Mouse (Mus musculus): ENCODE measurements around the gene Hipk1.

The Hipk1 gene

DNA sequence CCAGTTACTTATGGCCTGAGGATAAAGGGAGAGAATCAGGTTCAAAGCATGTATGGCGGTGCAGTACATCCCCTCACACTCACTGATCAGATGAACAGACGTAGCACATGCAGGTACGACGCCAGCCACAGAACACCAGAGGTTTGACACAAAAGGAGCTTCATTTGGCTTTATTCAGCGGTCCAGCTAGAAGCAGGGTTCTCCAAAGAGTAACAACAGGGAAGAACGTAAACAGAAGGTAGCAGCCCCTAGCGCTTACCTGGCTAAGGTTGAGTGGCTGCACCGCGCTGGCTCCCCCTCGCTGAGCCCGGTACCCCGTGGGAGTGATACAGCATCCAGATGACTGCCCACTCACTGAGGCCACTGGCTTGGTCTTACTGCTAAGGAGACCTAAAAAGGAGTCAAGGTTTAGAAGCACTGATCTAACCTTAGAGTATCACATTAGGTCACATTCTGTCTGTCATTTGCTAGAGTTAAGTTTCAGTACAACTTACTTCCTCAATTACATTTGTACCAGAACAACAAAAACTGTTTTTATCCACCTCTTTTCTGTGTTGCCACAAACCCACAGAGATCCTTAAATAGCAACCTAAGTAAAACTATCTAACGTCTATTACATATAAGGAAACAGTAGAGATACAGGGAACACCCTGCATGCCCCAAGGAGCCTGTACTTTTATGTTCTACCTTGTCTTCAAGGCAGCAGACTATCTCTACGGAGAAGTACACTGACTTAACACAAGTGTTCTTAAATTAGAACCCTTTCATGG, 46.2 kb downstream of the Hipk1 start:
- no peak for DNase-seq (ENCODE audit: low read depth)

DNA sequence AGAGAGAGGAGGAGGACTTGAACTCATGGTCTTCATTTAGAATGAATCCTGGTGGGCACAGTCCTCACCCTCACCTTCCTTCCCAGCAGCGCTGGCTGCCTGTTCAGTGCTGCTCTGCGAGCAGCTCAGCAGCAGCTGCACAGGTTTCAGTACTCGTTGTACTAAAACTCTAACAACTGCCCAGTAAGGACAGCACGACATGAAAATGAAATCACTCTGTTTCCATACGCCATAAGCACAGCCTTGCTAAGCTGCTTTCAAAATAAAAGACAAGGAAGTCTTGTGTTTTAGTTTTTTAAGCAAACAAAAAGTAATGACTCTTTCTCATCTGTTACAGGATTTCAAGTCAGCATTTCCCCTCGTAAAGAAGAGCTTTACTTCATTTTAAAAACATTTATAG, 48.2 kb downstream of the Hipk1 start:
- DNase-seq (ENCODE audit: low read depth), result no peak

DNA sequence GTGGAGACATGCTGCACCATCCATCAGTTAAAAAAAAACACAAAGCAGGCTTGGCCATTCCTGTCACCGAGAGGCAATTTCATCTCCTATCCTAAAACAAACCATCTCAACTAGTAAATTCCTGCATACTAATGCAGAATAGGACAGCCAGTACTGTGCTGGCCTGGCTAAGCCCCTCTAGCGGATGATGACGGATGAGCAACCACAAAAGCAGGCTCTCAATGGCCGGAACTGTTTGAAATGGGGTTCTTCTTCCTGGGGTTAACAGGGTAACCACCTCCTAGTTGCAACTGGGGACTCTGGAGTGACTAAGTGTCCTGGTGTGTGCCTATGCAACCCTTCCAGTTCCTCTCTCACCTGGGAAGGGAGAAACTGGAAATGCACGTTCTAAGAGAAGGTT, 51.0 kb downstream of the Hipk1 start:
- DNase-seq (ENCODE audit: low read depth), result no peak

DNA sequence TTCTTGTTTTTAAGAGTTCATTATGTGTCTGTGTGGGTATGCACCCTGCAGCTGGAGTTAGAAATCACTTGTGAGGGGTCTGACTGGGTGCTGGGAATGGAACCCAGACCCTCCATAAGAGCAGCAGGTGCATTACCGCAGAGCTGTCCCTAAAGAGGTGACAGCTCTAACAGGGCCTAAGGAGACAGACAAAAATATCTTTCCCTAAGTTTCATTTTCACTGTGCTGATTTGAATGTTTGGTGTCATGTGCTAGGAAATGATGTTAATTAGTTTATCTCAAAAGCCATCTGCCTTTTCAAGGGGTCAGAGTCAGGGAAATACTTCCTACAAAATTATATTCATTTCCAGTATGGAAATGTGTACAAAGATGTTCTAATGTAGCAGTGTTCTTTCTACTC, 52.0 kb downstream of the Hipk1 start, which contains the start of gene Gm10964:
TSS of gene Gm10964 (plus strand) at position 38 of the 400 bp plus-strand sequence.
- DNase-seq (ENCODE audit: low read depth), result no peak

DNA sequence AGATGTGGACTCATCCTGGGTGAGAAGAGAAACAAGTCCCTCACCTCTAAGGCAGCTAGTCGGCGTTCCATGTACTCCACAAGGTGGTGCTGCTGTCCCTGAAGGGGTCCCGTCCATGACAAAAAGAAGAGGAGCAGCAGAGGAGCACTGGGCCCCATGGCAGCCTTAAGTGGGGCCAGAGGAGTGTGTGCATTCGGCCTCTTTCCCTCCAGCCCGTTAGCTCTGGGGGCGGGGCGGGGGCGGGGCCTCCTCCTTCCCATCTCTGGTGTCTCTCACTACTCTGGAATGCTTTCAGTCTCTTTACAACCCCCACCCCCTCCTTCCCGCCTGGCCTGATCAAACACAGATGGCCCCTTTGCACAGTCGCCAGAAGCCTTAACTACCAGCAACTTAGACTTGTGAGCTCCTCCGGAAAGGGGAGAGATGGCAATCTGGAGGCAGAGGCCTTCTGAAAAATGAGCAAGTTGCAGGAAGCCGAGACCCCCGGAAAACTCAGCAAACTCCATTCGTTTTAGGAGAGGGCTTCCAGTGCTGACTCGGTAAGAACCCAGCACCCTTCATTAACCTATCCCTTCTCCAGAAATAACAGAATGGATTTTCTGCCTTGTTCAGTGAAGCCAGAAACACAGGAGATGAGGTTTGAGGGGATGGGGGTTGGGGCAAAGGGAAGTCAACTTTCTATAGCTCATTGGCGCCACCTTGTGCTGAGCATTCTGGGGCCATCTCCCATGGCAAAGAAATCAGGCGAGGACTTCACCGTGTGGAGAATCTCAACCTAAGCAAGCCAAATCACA, 53.4 kb downstream of the Hipk1 start, which contains the start of gene Olfml3:
TSS of gene Olfml3 (minus strand) at position 224 of the 794 bp plus-strand sequence.
- peak; percentile 71 for DNase-seq (ENCODE audit: low read depth)

DNA sequence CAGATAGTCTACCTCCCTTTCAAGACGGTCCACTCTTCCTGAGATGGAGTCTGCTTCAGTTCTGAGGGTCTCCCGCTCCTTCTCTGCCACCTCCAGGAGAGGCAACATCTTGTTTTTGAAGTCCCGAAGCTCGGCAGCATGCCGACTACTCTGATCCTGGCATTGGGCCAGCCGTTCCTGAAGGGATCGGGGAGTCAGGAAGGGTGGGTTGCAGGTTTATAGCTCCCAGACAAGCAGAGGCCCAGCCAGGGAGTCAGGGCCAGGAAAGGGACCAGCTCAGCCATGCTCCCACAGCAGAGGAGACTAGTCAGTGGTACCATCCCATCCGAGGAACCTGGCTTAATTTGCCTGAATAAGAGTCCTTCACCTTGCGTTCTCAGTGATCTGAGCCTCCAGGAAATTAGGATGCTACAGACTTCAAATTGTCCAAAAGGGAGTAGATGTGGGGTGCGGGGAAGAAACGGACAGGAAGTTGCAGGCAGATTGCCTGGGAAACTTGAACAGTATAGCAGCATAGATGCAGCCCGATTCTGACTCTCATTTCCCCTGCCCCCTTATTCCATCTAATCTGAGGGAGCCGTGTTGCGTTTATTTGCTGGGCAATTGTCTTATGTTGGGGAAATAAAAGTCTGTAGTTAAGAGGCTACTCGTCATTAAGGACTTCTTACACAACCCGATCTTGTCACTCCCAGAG, 54.2 kb downstream of the Hipk1 start:
- no peak for DNase-seq (ENCODE audit: low read depth)

DNA sequence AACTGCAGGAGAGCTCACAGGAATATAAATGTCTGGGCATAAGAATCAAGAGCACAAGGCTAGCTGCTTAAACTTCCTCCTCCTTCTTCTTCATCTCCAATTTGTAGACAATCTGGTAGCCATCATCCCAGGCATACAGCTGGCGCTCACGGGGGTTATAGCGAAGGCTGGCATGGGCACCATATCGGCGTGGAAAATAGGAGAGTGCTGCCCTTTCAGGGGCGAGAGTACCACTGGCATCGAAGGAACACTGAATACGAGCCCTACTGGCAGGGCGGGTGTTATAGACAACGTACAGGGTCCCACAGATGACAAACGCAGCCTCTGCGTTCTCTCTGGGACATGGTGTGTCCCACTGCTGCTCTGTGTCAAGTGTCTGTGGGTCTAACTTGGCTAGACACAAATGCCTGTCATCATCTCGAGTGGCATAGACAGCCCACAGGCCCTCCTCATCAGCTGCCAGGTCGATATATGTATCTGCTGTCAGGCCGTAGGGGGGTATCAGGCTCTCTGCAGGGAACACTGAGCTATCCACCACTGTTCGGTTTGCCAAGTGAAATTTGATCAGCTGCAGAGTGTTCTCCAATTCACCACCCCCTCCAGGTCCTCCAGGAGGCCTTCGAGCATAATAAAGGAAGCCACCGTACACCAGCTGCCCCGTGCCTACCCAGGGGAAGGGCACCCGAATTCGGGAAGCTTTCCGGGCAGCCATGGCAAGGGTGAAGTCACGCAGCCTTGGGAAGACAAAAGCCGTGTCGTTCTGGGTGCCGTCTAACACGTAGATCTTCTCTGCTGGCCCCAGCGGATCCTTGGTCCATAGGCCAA, 55.4 kb downstream of the Hipk1 start:
- no peak for DNase-seq (ENCODE audit: low read depth)

DNA sequence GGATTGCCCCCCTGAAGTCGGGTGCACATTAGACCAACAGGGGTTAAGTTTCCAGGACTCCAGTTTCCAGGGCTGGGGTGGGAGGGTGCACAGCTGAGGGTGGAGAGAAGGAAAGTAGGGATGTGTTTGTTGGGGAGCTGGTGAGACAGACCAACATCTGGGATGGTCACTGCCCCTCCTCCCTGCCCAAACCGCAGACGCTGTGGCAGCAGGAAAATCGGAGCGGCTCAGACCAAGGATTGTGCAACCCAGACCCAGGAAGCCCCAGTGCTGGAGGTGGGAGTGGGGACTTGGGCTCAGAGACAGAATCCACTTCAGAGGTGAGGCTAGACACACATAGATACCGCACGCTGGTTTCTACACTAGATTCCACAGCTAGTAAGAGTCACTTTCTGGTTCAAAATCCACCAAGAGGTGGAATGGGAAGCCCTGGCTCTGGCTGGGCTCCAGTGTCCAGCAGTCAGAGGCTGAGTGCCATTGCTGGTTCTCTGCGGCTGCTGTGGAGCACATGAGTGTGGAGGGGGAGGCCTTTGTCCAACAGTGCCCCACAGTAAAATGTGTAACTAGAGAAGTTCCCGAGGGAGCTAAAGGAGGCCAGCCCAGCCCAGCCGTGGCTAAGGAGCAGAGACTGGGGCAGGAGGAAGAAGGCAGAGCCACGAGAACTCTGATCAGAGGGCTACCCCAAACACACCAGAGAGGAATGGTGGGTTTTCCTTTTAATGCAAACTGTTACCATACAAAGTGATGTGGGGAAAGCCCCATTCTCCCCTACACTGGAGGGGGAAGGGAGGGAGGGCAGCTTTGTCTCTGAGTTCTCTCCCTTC, 56.5 kb downstream of the Hipk1 start:
- no peak for DNase-seq (ENCODE audit: low read depth)

DNA sequence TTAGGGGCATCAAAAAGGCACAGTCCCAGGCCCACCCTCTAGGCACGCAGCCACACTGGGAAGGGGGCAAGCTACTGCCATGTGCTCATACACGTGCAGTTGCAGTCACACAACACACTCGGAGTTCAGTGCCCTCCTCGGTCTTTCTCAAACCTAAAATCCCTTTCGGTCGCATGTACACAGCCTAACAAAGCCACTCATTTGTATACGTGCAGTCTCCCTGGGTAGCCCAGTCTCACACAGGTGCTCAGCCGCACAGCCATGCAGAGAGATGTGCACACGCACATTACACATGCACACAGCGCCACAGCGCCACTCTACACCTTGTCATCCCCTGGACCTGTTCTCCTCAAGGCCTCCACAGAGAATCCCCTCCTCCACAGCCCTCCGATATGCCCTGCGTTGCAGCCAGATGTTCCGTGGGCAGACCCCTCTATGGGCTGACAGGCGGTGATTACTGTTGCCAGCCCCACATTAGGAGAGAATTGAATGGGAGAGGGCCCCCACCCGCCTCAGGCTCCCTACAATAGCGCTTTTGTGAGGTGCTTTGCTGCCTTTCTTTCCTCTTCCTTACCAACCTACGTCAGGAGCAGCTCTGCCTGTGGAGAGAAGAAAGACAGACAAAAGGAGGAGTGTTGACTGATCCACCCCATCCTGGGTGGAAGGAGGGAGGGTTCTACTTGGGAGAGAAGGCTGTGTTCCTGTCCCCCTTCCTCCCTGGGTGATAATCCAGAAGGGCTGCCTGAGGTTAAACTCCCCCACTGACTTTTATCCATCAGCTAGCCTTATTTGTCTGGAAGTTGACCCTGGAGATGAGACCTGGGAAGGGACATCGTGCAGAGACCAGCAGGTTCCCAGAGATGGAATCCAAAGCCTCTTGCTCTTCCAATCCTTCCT, 57.3 kb downstream of the Hipk1 start:
- no peak for DNase-seq (ENCODE audit: low read depth)

DNA sequence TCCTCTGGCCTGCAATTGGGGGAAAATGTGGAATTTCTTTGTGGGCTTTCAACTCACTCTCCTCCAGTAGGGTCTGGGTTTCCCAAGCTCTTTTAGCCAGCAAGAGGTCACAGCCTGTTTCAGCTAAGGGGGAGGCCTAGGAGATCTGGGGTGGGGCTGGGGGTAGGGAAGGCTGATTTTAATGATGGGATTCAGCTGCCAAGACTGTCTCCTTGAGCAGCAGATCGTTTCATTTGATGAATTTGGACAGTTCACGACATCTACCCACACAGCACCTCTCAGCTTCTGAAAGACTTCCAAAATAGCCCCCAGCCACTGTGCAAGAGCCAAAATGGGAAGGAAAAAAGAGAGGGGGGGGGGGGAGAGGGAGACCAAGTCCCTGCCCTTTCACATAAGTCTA, 58.2 kb downstream of the Hipk1 start:
- DNase-seq (ENCODE audit: low read depth), result no peak

DNA sequence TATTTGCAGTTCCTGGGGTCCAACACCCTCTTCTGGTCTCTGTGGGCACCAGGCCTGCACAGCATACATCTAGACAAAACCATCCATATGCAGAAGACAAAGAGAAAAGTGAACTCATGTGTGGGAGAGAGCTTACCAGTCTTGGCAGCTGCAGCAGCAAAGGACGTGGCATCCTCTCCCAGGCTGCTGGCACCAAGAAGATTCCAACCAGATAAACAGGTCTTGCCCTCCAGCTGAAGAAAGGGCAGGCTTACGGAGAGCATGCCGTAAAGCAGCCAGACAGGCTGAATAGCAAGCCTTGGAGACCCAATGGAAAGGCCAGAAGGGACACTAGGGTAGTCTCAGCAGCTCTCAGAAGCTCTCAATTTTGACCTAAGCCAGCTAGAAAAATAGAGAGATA, 59.2 kb downstream of the Hipk1 start:
- no peak for DNase-seq (ENCODE audit: low read depth)

DNA sequence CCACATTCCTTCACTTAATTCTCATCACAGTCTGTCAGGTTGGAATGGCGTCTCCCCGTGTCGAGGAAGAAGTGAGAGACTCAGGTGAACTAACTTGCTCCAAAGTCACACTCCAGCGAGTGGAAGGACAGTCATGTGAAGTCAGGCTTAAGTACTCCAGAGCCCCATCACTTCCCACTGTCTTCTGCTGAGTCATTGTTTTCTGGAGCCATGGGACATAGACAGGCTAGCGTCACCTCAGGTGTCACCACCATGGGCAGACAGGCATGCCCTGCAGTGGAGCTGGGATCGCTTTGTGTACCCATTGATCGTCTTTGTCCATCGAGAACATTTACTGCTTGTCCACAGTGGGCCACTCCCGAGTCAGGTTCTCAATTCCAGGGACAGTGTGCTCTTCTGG, 61.5 kb downstream of the Hipk1 start:
- no peak for DNase-seq (ENCODE audit: low read depth)

DNA sequence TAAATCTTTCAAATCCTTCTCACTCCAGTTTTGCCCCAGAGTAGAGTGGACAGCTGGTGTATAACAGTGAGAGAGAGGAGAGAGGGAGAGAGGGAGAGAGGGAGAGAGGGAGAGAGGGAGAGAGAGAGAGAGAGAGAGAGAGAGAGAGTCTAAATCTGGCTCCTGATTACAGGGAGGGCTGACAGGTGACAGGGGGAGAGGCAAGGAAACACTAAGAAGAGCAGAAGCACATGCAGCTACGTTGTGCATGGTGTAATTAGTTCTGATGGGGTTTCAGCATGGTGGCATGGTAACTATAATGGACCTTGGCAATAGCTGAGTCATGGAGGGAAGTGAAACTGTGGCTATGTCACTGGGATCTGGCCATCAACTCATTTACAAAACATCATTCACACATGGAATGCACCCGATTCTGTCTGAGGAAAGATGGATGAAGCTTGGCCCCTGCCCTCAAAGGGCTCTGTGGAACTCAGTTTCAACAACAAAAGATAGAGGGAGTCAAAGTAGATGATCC, 63.5 kb downstream of the Hipk1 start:
- DNase-seq (ENCODE audit: low read depth), result no peak

DNA sequence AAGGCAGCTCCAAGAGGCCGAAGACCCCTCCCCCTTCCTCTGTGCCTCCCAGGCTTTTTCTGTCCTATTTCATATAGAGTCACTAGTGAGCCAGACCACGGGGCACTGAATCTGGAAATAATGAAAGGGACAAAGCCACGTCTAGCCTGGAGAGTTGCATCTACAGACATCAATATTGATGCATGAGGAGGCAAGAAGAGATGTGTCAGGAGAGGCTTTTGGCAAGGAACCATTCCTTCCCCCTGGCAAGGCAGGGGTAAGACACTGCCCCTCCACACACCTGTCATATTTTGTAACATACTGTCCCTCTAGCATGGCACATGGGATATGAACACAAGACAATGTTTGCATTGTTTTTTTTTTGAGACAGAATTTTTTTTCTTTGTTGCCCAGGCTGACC, 64.7 kb downstream of the Hipk1 start:
- DNase-seq (ENCODE audit: low read depth), result no peak

DNA sequence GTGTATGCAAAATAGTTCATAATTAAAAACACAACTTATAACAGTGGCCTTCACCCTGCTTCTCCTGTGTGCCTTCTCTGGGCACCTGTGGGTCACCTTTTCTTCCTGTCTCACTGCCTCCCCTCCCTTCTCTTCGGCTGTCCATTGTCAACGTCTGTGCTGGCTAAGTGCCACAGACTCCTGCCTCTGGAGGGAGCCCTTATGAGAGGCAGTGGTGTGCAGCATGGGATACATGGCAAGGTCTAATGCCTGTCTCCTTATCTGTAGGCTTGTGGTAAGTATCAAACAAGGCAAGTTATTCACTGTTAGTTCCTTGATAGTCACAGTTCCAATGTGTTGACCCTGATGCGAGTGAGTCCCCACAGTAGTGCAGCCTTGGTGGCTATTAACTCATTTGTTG, 67.2 kb downstream of the Hipk1 start:
- DNase-seq (ENCODE audit: low read depth), result no peak

DNA sequence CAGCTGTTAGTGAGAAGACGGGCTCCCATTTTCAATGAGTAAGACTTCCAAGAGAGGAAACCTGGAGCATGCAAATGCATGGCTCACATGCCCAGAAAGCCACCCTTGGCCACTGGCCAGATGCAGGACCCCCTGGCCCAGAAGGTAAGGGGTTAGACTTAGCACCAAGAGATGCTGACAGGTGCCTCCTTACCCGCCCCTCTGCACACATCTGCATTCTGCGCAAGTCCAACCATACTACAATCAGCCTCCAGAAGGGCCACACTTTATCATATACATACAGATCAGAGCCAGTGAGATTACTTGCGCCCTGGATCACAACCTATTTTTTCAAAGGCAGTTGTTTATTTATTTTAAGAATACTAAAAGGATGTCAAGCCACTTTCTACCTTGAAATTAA, 72.6 kb downstream of the Hipk1 start:
- no peak for DNase-seq (ENCODE audit: low read depth)

DNA sequence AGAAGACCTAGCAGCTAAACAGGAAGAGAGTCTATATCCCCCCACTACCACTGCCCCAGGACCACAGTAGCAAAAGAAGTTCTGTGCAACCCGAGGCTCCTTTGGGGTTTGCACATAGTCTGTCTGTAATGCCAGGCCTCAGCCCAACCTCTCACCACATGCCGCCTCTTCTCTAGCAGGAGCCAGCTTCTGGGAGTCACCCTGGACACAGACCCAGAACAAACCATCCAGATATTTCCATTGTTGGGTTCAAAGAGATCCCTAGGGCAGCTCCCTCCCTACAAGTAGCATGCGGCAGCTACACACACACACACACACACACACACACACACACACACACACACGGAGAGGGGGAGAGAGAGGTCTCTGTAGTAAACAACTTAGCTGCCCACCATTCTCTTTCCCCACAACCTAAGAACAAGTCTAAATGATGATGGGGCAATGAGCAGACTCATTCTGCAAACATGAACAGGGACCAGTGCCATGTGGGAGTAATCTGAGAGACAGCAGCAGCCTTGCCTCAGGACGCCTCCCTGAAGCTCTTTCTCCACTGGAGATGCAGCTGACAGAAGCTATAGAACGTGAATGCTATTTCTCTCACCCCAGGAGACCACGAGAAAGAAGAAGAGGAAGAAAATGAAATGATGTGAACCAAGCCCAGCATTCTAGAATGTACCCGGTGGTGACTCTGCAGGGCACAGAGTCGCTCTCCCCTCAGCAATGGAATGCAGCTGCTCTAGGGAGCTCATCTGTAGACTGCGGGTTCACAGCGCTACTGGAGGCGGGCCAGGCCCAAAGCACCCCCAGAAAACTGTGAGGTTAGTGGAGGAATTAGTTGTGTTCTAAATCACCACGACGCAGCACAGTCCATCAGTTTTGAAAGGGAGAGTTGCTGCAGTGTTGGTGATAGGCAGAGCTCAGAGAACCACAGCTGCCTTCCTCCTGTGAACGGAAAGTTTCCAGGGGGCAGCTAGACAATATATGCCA, 74.3 kb downstream of the Hipk1 start:
- DNase-seq (ENCODE audit: low read depth), result no peak
